Mouse (Mus musculus): ENCODE data around the gene Rora.

Gene Rora

DNA sequence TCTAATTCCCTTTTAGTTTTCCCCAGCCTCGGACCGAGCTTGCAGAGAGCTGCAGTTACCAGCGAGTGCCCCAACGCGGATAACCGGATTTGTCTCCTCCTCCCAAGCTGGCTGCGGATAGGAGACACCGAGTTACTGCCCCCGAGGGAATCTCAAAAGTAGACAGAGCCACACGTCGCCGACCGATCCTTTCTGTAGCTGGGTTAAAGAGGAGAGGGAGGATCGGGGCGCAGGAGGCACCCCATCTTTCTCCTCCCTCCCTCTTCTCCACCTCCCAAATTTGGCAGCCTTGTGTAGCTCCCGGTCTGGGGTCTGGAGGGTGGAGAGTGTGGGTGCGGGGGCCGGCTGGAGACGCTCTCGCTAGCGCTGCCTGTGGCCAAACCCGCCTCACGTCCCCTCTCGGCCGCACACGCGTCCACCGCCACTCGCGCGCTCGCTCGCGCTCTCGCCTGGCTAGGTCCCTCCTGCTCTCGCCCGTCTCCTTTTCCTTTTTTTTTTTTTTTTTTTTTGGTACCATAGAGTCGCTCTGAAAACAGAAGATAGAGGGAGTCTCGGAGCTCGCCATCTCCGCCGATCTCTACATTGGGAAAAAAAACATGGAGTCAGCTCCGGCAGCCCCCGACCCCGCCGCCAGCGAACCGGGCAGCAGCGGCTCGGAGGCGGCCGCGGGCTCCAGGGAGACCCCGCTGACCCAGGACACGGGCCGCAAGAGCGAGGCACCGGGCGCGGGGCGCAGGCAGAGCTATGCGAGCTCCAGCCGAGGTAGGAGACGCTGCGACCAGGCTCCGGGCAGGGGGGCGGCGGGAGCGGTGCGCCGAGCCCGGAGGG is at the start of gene Rora:
TSS of gene Rora (plus strand) at position 576 of the 828 bp plus-strand sequence.
- in situ Hi-C loops (cut with MboI, MseI), result no loop called here

- in situ Hi-C loops (cut with MboI, MseI), result no loop called here
Observed at GRCm38 (mm10) chr9:68614006-68614405, 39.6 kb upstream of the Rora start.

DNA sequence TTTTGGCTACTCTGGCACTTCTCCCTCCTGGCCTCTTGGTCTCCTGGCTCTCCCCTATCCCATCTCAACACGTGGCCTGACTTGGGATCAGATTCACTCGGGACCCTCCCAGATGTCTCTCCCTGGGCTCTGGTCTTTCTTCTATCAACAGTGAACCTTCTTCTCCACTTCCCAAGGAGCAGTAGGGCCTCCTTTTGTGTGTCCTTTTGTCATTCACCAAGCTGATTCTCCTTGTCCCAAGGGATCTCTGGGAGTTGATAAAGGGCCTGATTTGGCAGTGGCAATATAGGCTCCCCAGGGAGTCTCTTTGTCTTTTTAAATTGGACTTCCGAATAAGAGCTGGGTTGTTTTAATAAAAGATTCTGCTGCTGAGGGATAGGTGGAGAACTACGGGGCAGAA is 36.5 kb upstream of the Rora start:
- in situ Hi-C loops (cut with MboI, MseI), result no loop called here

- in situ Hi-C loops (cut with MboI, MseI), result no loop called here
Observed at GRCm38 (mm10) chr9:68620036-68620435, 33.5 kb upstream of the Rora start.

DNA sequence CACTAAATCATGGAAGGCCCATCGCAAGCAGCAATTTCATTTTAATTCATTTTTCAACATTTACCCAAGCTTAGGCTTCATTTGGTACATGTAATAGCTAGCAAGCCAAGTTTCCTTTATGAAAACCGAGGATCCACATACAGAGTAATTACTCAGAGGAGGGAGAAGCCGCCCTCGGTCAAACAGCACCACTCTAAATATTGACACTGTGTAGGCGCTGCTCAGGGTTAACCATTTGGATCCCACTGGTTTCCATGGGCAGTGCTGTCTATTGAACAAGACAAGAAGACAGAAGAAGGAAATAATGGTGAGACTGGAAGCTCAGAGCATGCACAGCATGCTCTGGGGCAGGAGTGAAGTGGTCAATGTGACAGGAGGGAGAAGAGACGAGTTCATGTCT is 33.1 kb upstream of the Rora start:
- in situ Hi-C loops (cut with MboI, MseI), result no loop called here

- in situ Hi-C loops (cut with MboI, MseI), result no loop called here
Observed at GRCm38 (mm10) chr9:68624981-68625380, 28.6 kb upstream of the Rora start.

DNA sequence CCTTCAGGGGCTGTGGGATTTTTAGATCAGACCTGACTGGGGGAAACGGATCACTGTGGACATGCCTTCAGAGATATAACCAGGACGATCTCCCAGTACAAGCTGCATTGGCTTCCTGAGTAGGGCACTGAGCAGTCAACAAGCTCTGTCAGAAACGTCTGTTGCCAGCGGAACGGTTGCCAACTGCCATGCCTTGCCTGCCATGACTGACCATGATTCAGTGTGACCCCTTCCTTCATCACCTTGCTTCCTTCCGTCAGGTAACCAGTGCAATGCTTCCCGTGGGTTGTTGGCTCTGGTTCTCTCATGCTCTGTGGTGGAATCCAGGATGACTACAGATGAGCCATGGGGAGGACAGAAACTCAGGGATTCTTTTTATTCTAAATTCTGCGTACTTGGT is 16.3 kb upstream of the Rora start:
- in situ Hi-C loops (cut with MboI, MseI), result no loop called here

DNA sequence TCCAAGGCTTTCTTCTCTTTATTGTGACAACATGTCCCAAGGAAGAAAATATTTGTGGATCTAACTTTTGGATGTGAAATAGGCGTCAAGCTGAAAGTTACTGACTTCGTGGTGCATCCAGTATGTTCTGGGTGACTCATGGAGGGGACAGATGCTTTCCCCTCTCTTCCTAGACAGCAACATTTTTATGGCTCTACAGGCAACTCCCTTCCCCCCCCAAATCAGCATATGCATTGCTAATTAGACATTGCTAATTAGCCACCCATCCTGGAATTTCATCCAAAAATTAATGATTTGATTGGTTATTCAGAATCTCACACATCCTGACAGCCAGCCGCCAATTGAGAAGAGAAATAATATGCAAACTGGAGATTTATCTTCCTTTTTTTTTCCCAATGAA is 12.5 kb upstream of the Rora start:
- in situ Hi-C loops (cut with MboI, MseI), result no loop called here

DNA sequence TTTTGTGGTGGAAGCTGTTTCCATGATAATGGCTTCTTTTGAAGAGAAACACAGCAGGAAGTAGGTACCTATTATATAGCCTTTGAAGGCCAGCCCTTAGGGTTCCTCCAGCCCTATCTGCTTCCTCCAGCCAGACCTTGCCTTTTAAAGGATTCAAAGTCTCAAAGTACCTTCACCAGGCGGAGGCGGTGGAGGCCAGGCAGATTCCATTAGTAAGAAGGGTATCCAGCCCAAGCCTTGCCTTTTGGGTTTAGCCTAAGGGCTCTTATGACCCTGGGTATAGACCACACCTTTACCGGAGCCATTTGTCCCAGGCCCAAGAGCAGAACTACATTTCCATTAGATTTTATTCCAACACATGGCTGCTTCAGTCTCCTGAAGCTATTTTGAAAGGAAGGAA is 5.5 kb upstream of the Rora start:
- in situ Hi-C loops (cut with MboI, MseI), result no loop called here

DNA sequence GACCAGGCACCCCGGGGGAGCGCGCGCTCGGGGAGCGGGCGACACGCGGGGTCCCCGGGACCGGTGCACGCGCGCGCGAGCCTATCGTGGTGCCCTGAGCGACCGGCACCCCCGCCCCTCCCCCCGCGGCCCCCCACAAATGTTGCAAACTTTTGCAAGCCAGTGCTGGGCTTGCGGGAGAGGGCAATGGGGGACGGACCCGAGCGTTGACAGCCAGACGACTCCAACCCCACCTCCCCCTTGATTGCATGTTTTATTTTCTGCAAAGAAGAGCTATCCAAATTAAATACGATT is 400 bp downstream of the Rora start:
- in situ Hi-C loops (cut with MboI, MseI), result no loop called here

GRCm38 (mm10) chr9:68654333-68655017 is 889 bp downstream of the Rora start:
- in situ Hi-C loops (cut with MboI, MseI), result no loop called here

DNA sequence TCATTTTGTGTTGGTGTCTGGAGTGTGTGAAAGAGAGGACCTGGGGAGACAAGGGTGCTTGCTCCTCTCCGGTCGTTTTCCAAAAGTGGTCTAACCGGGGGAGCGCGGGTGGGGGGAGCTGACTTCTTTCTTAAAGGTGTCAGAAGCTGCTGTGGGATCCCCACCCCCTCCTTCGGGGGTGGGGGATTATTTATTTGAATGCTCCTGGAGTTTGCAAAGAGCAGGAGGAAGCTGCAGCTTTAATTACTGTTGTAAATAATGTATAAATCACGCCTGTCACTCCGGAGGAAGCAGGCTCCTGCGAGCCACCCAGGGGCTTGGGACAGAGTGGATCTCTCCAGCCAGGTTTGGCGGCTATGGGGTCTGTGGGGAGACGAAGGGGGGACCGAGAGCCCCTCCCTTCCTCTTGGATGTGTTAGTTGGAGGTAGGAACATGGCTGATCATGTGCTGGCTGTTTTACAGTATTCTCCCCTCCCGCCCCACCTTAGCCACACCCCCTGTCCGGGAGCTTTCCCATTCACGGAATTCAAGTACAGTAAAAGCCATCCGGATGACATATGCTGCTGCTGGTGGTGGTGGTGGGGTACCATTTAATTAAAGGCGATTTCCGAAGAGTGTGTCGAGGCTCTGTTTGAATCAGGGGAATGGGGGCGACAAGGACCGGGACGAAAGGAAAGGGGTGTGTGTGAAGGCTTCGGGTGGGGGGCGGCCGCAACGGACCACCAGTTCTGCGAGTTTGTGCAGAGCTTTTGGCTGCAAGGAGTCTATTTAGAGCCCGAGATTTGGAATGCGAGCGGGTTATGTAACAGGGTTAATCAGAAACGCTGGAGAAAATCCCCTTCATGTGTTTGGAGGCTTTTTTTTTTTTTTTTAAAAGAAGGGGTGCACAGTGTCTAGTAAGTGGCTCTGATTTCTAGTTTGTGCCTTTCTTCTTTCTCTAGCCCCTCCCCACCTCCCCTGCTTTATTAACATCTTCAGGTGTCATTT is 1.7 kb downstream of the Rora start:
- in situ Hi-C loops (cut with MboI, MseI), result no loop called here

GRCm38 (mm10) chr9:68656076-68656795 is 2.6 kb downstream of the Rora start:
- in situ Hi-C loops (cut with MboI, MseI), result no loop called here

- in situ Hi-C loops (cut with MboI, MseI), result no loop called here
Observed at GRCm38 (mm10) chr9:68656796-68657130, 3.2 kb downstream of the Rora start.

DNA sequence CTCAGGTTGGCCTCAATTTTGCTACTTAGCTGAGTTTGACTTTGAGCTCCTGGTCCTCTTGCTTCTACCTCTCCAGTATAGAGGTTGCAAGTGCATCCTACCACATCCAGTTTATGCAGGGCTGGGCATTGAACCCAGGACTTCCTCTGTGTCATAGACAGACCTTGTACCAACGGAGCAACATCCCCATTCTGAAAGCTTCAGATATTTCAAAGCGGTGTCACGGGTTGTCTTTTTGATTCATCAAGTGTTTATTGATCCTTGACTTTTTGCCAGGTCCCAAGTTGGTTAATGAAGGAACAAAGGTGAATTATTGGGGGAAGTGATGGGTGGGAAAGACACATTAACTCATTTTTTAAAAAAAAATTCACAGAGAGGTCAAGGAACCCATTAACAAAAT is 17.1 kb downstream of the Rora start:
- in situ Hi-C loops (cut with MboI, MseI), result no loop called here

- in situ Hi-C loops (cut with MboI, MseI), result no loop called here
Observed at GRCm38 (mm10) chr9:68672459-68672858, 18.9 kb downstream of the Rora start.

- in situ Hi-C loops (cut with MboI, MseI), result no loop called here
Observed at GRCm38 (mm10) chr9:68673221-68673620, 19.6 kb downstream of the Rora start.

GRCm38 (mm10) chr9:68679871-68680374 is 26.3 kb downstream of the Rora start:
- in situ Hi-C loops (cut with MboI, MseI), result no loop called here

- in situ Hi-C loops (cut with MboI, MseI), result no loop called here
Observed at GRCm38 (mm10) chr9:68683938-68684337, 30.4 kb downstream of the Rora start.

DNA sequence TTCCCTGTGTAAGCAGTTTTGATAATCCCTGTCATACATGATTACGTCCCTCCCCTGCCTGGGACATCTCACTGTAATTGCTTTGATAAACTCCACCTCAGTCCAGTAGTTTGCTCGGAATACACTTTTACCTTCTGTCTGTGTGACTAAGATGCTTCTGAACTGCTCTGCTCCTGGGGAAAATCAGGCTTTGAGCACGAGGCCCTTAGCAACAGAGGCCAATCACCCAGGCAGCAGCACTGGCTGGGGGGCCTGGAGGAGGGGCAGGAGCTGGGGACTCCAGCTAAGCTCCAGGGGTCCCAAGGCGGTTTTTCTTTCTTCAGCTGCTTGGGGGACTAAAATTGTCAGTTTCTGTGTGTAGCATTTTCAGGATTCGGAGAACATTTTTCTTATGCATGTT is 32.0 kb downstream of the Rora start:
- in situ Hi-C loops (cut with MboI, MseI), result no loop called here

GRCm38 (mm10) chr9:68687251-68687874 is 33.8 kb downstream of the Rora start:
- in situ Hi-C loops (cut with MboI, MseI), result no loop called here
